Mouse (Mus musculus) hindbrain, embryonic 12.5 days (tissue): ENCODE data around the gene Myo1e. TPM values are rescaled to one million over a fixed set of nuclear protein-coding genes. Genes with fewer than 3 reads are reported as not detected.

Source experiments
- ATAC-seq: fragments of 200-750 bp; cut with Nextera tagmentation; 2 replicates; pipeline ENCODE4 v1.8.0; 2017; ENCODE audit warnings: moderate TSS enrichment; ENCODE audit not compliant: low FRiP score
- H3K27ac ChIP-seq: fragments of 300-500 bp; sonication (generic); 2 replicates; pipeline ENCODE4 v1.5.1; 2016; ENCODE audit warnings: mild to moderate bottlenecking
- H3K27me3 ChIP-seq: fragments of 300-500 bp; sonication (generic); 2 replicates; pipeline ENCODE4 v1.6.1; 2016; ENCODE audit warnings: mild to moderate bottlenecking
- H3K36me3 ChIP-seq: fragments of 300-500 bp; sonication (generic); 2 replicates; pipeline ENCODE4 v1.6.1; 2016; ENCODE audit warnings: mild to moderate bottlenecking
- H3K4me1 ChIP-seq: fragments of 300-500 bp; sonication (generic); 2 replicates; pipeline ENCODE4 v1.6.1; 2016
- H3K4me2 ChIP-seq: fragments of 300-500 bp; sonication (generic); replicated peaks from 2 replicates; pipeline ENCODE4 v1.6.1; 2016; ENCODE audit warnings: mild to moderate bottlenecking
- H3K4me3 ChIP-seq: fragments of 300-500 bp; sonication (generic); 2 replicates; pipeline ENCODE4 v1.5.1; 2016; ENCODE audit warnings: mild to moderate bottlenecking
- H3K9ac ChIP-seq: fragments of 300-500 bp; sonication (generic); 2 replicates; pipeline ENCODE4 v1.6.1; 2016; ENCODE audit warnings: mild to moderate bottlenecking, moderate library complexity
- H3K9me3 ChIP-seq: fragments of 300-500 bp; sonication (generic); replicated peaks from 2 replicates; pipeline ENCODE4 v1.6.1; 2016; ENCODE audit warnings: mild to moderate bottlenecking
- WGBS: fragments of 180-500 bp; shearing (Covaris S2); methylation state at CpG from one replicate; pipeline ENCODE4 v1.1.7; 2016; 5-methylcytosine and 5-hydroxymethylcytosine counted together
- polyA plus RNA-seq: library from polyadenylated mRNA; unstranded; fragments of >200 nt; fragmentation: Nextera tagmentation; extraction: Ambion mirVana; gene quantifications from 2 replicates; pipeline ENCODE4 v1.2.1, GENCODE M21; 2016

Gene Myo1e
- polyA plus RNA-seq, 1 experiment from 2014 or later, result 16.2 TPM

- ATAC-seq, result no peak
- Histone ChIP-seq H3K4me3 (no peak overlapping the region), H3K4me2 (no peak overlapping the region), H3K9ac (no peak overlapping the region), H3K36me3 (no peaks in the 10 kb centered on the region), H3K27ac (no peak overlapping the region), H3K27me3 (no peaks in the 10 kb centered on the region), H3K4me1 (no peaks in the 10 kb centered on the region), H3K9me3 (no peaks in the 10 kb centered on the region)
- 91% methylated on average over 3 of the region's 3 CpGs for WGBS
Measured at GRCm38 (mm10) chr9:70277076-70277475, 69.9 kb downstream of the Myo1e start.

GRCm38 (mm10) chr9:70277529-70277982, 70.4 kb downstream of the Myo1e start:
- H3K4me3 ChIP-seq, result no peak overlapping the region
- H3K9ac ChIP-seq, result no peak overlapping the region
- no peak overlapping the region for H3K27ac ChIP-seq
- no peaks in the 10 kb centered on the region for H3K27me3 ChIP-seq
- no peak overlapping the region for H3K4me2 ChIP-seq
- no peaks in the 10 kb centered on the region for H3K36me3 ChIP-seq
- no peaks in the 10 kb centered on the region for H3K9me3 ChIP-seq
- no peak for ATAC-seq
- 88% methylated on average over 11 of the region's 11 CpGs for WGBS
- H3K4me1 ChIP-seq, result no peaks in the 10 kb centered on the region

- WGBS, result 95% methylated on average over 8 of the region's 8 CpGs
- H3K36me3 ChIP-seq, result no peaks in the 10 kb centered on the region
- no peaks in the 10 kb centered on the region for H3K9me3 ChIP-seq
- no peak overlapping the region for H3K27ac ChIP-seq
- no peak overlapping the region for H3K4me2 ChIP-seq
- H3K27me3 ChIP-seq, result no peaks in the 10 kb centered on the region
- H3K4me3 ChIP-seq, result no peak overlapping the region
- ATAC-seq, result no peak
- no peak overlapping the region for H3K9ac ChIP-seq
- no peaks in the 10 kb centered on the region for H3K4me1 ChIP-seq
Measured at GRCm38 (mm10) chr9:70281407-70281806, 74.3 kb downstream of the Myo1e start.

GRCm38 (mm10) chr9:70282107-70282506, 75.0 kb downstream of the Myo1e start:
- no peak overlapping the region for H3K27ac ChIP-seq
- no peak overlapping the region for H3K4me2 ChIP-seq
- no peaks in the 10 kb centered on the region for H3K36me3 ChIP-seq
- H3K4me1 ChIP-seq, result no peaks in the 10 kb centered on the region
- no peak overlapping the region for H3K4me3 ChIP-seq
- H3K9ac ChIP-seq, result no peak overlapping the region
- H3K27me3 ChIP-seq, result no peaks in the 10 kb centered on the region
- no peaks in the 10 kb centered on the region for H3K9me3 ChIP-seq
- no peak for ATAC-seq
- WGBS, result 82% methylated on average over 8 of the region's 8 CpGs

GRCm38 (mm10) chr9:70283151-70283550, 76.0 kb downstream of the Myo1e start:
- no peak overlapping the region for H3K4me2 ChIP-seq
- no peaks in the 10 kb centered on the region for H3K9me3 ChIP-seq
- no peaks in the 10 kb centered on the region for H3K4me1 ChIP-seq
- H3K9ac ChIP-seq, result no peak overlapping the region
- WGBS, result 89% methylated on average over 4 of the region's 4 CpGs
- H3K36me3 ChIP-seq, result no peaks in the 10 kb centered on the region
- ATAC-seq, result no peak
- no peak overlapping the region for H3K27ac ChIP-seq
- H3K27me3 ChIP-seq, result no peaks in the 10 kb centered on the region
- no peak overlapping the region for H3K4me3 ChIP-seq

GRCm38 (mm10) chr9:70284584-70285140, 77.5 kb downstream of the Myo1e start:
- Histone ChIP-seq H3K4me2 (no peak overlapping the region), H3K4me1 (no peaks in the 10 kb centered on the region), H3K9ac (no peak overlapping the region), H3K9me3 (no peaks in the 10 kb centered on the region), H3K36me3 (no peaks in the 10 kb centered on the region), H3K4me3 (no peak overlapping the region), H3K27ac (no peak overlapping the region), H3K27me3 (no peaks in the 10 kb centered on the region)
- no peak for ATAC-seq
- 81% methylated on average over 7 of the region's 7 CpGs for WGBS

GRCm38 (mm10) chr9:70290785-70291184, 83.6 kb downstream of the Myo1e start:
- WGBS, result 58% methylated on average over 10 of the region's 10 CpGs
- no peaks in the 10 kb centered on the region for H3K9me3 ChIP-seq
- ATAC-seq, result no peak
- H3K27ac ChIP-seq, result no peak overlapping the region
- H3K4me3 ChIP-seq, result no peak overlapping the region
- no peaks in the 10 kb centered on the region for H3K36me3 ChIP-seq
- no peak overlapping the region for H3K9ac ChIP-seq
- H3K4me1 ChIP-seq, result peaks cover 19% of the 10 kb centered on the region
- H3K27me3 ChIP-seq, result no peaks in the 10 kb centered on the region
- H3K4me2 ChIP-seq, result no peak overlapping the region

- H3K4me1 ChIP-seq, result peaks cover 22% of the 10 kb centered on the region
- no peaks in the 10 kb centered on the region for H3K9me3 ChIP-seq
- 17% methylated on average over 2 of the region's 2 CpGs for WGBS
- no peak overlapping the region for H3K4me2 ChIP-seq
- no peak overlapping the region for H3K4me3 ChIP-seq
- no peaks in the 10 kb centered on the region for H3K27me3 ChIP-seq
- H3K36me3 ChIP-seq, result peaks cover 4% of the 10 kb centered on the region; the same call in 1 of the 2 replicates
- no peak overlapping the region for H3K27ac ChIP-seq
- no peak for ATAC-seq
- H3K9ac ChIP-seq, result no peak overlapping the region
Measured at GRCm38 (mm10) chr9:70296916-70297315, 89.8 kb downstream of the Myo1e start.

GRCm38 (mm10) chr9:70298221-70298620, 91.1 kb downstream of the Myo1e start:
- 19% methylated on average over 7 of the region's 7 CpGs for WGBS
- Histone ChIP-seq H3K9me3 (no peaks in the 10 kb centered on the region), H3K27ac (peak overlapping the region; percentile 44; the same call in 1 of the 2 replicates), H3K4me2 (no peak overlapping the region), H3K36me3 (peaks cover 10% of the 10 kb centered on the region; the same call in 1 of the 2 replicates), H3K9ac (no peak overlapping the region), H3K4me3 (no peak overlapping the region), H3K4me1 (peaks cover 17% of the 10 kb centered on the region), H3K27me3 (no peaks in the 10 kb centered on the region)
- ATAC-seq, result peak; percentile 52; the same call in 1 of the 2 replicates

GRCm38 (mm10) chr9:70300705-70301104, 93.6 kb downstream of the Myo1e start:
- H3K9me3 ChIP-seq, result no peaks in the 10 kb centered on the region
- 97% methylated on average over 5 of the region's 5 CpGs for WGBS
- no peak for ATAC-seq
- H3K27me3 ChIP-seq, result no peaks in the 10 kb centered on the region
- H3K4me3 ChIP-seq, result no peak overlapping the region
- no peak overlapping the region for H3K9ac ChIP-seq
- no peak overlapping the region for H3K27ac ChIP-seq
- peaks cover 14% of the 10 kb centered on the region; the same call in 1 of the 2 replicates for H3K36me3 ChIP-seq
- no peak overlapping the region for H3K4me2 ChIP-seq
- H3K4me1 ChIP-seq, result peaks cover 17% of the 10 kb centered on the region

- H3K9me3 ChIP-seq, result no peaks in the 10 kb centered on the region
- no peak for ATAC-seq
- no peak overlapping the region for H3K4me3 ChIP-seq
- WGBS, result 95% methylated on average over 6 of the region's 6 CpGs
- peaks cover 16% of the 10 kb centered on the region for H3K4me1 ChIP-seq
- no peak overlapping the region for H3K4me2 ChIP-seq
- H3K27ac ChIP-seq, result no peak overlapping the region
- H3K36me3 ChIP-seq, result peaks cover 14% of the 10 kb centered on the region; the same call in 1 of the 2 replicates
- no peak overlapping the region for H3K9ac ChIP-seq
- no peaks in the 10 kb centered on the region for H3K27me3 ChIP-seq
Measured at GRCm38 (mm10) chr9:70301598-70301997, 94.4 kb downstream of the Myo1e start.

GRCm38 (mm10) chr9:70304901-70305300, 97.8 kb downstream of the Myo1e start:
- no peaks in the 10 kb centered on the region for H3K9me3 ChIP-seq
- no peak overlapping the region for H3K27ac ChIP-seq
- H3K4me2 ChIP-seq, result no peak overlapping the region
- H3K27me3 ChIP-seq, result no peaks in the 10 kb centered on the region
- WGBS, result 98% methylated on average over 8 of the region's 8 CpGs
- no peak for ATAC-seq
- H3K9ac ChIP-seq, result no peak overlapping the region
- H3K36me3 ChIP-seq, result peaks cover 14% of the 10 kb centered on the region; the same call in 1 of the 2 replicates
- 0 out of 2 replicates have a peak, but pooled peaks cover 2% of the 10 kb centered on the region for H3K4me1 ChIP-seq
- H3K4me3 ChIP-seq, result no peak overlapping the region

GRCm38 (mm10) chr9:70310046-70310445, 102.9 kb downstream of the Myo1e start:
- no peak for ATAC-seq
- Histone ChIP-seq H3K4me2 (no peak overlapping the region), H3K36me3 (0 out of 2 replicates have a peak, but pooled peaks cover under 1% of the 10 kb centered on the region), H3K9me3 (peaks cover 6% of the 10 kb centered on the region; the same call in 1 of the 2 replicates), H3K4me1 (0 out of 2 replicates have a peak, but pooled peaks cover 2% of the 10 kb centered on the region), H3K4me3 (no peak overlapping the region), H3K27me3 (no peaks in the 10 kb centered on the region), H3K27ac (no peak overlapping the region), H3K9ac (no peak overlapping the region)
- 71% methylated on average over 1 of the region's 1 CpGs for WGBS
